Mouse (Mus musculus): ENCODE data around the gene Ufsp2.

Ufsp2 gene

GRCm38 (mm10) chr8:45975126-45975836, at the start of gene Ufsp2, which contains the start of gene 1700029J07Rik:
Ufsp2 (plus strand) TSS chr8:45975528.
1700029J07Rik (minus strand) TSS chr8:45975252.
- peak; percentile 98 for ATAC-seq (ENCODE audit: low TSS enrichment)

GRCm38 (mm10) chr8:45934582-45935014, 40.7 kb upstream of the Ufsp2 start, which contains the start of gene Ccdc110:
Ccdc110 (plus strand) TSS chr8:45934619.
- ATAC-seq (ENCODE audit: low TSS enrichment): peak; percentile 98

GRCm38 (mm10) chr8:45936986-45937385, 38.3 kb upstream of the Ufsp2 start:
- ATAC-seq (ENCODE audit: low TSS enrichment): no peak

- ATAC-seq (ENCODE audit: low TSS enrichment): no peak
Measured at GRCm38 (mm10) chr8:45946283-45946682, 29.0 kb upstream of the Ufsp2 start.

GRCm38 (mm10) chr8:45950622-45951021, 24.7 kb upstream of the Ufsp2 start:
- no peak for ATAC-seq (ENCODE audit: low TSS enrichment)

GRCm38 (mm10) chr8:45970894-45971293, 4.4 kb upstream of the Ufsp2 start:
- no peak for ATAC-seq (ENCODE audit: low TSS enrichment)

GRCm38 (mm10) chr8:45973988-45974505, 1.3 kb upstream of the Ufsp2 start:
- ATAC-seq (ENCODE audit: low TSS enrichment): no peak

GRCm38 (mm10) chr8:45975837-45976468, 625 bp downstream of the Ufsp2 start:
- ATAC-seq (ENCODE audit: low TSS enrichment): peak; percentile 29

- ATAC-seq (ENCODE audit: low TSS enrichment): no peak
Measured at GRCm38 (mm10) chr8:45986665-45987064, 11.3 kb downstream of the Ufsp2 start.

- ATAC-seq (ENCODE audit: low TSS enrichment): no peak
Measured at GRCm38 (mm10) chr8:45988189-45988588, 12.9 kb downstream of the Ufsp2 start.

- no peak for ATAC-seq (ENCODE audit: low TSS enrichment)
Measured at GRCm38 (mm10) chr8:45990631-45991310, 15.4 kb downstream of the Ufsp2 start.

- no peak for ATAC-seq (ENCODE audit: low TSS enrichment)
Measured at GRCm38 (mm10) chr8:45994111-45994510, 18.8 kb downstream of the Ufsp2 start.

- no peak for ATAC-seq (ENCODE audit: low TSS enrichment)
Measured at GRCm38 (mm10) chr8:45995576-45995975, 20.2 kb downstream of the Ufsp2 start.

- ATAC-seq (ENCODE audit: low TSS enrichment): no peak
Measured at GRCm38 (mm10) chr8:45998228-45998627, 22.9 kb downstream of the Ufsp2 start.

GRCm38 (mm10) chr8:45999138-45999783, 23.9 kb downstream of the Ufsp2 start, which contains the start of gene Lrp2bp:
Lrp2bp (plus strand) TSS chr8:45999303.
- ATAC-seq (ENCODE audit: low TSS enrichment): peak; percentile 47

- peak; percentile 94 for ATAC-seq (ENCODE audit: low TSS enrichment)
Measured at GRCm38 (mm10) chr8:45999784-46000705, 24.7 kb downstream of the Ufsp2 start.

- ATAC-seq (ENCODE audit: low TSS enrichment): no peak
Measured at GRCm38 (mm10) chr8:46005596-46005995, 30.3 kb downstream of the Ufsp2 start, which contains the start of gene Ankrd37. Ankrd37 (minus strand) TSS chr8:46005707.

GRCm38 (mm10) chr8:46007050-46007672, 31.8 kb downstream of the Ufsp2 start:
- ATAC-seq (ENCODE audit: low TSS enrichment): no peak

GRCm38 (mm10) chr8:46010306-46010705, 35.0 kb downstream of the Ufsp2 start:
- peak; percentile 51 for ATAC-seq (ENCODE audit: low TSS enrichment)

All from frontal cortex, adult (tissue).